Comparison of ENCODE assay signal across 18 mouse cellular contexts in the genomic region with DNA sequence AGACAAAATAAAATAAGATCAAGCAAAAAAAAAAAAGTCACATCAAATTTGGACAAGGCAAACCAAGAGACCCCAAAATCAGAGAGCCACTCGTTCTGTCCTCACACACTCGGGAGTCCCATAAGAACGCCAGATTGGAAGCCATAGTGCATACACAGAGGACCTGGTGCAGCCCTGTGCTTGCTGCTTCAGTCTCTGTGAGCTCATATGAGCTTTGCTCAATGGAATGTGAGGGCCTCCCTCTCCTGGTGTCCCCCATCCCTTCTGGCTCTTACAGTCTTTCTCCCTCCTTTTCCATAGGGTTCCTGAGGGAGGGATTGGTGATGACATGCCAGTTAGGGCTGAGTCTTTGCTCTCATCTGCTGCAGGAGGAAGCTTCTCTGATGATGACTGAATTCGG. TPM values are rescaled to one million over a fixed set of nuclear protein-coding genes. Genes with fewer than 3 reads are reported as not detected.
"Had no signal": no experiment of that assay in that cellular context is flagged by ENCODE, and none has a peak within 500 bp of the region (broad histone marks: within the 10 kb centered on the region; RNA-seq: fewer than 3 reads in every experiment).

No protein-coding gene starts in this region.

- H3K9ac ChIP-seq: limb, embryonic 12.5 days; liver, embryonic 12.5 days; liver, embryonic 15.5 days; midbrain, embryonic 12.5 days; midbrain, embryonic 15.5 days; neural tube, embryonic 12.5 days; neural tube, embryonic 15.5 days had no signal

- H3K9me3 ChIP-seq: limb, embryonic 12.5 days; liver, embryonic 12.5 days; liver, embryonic 15.5 days; midbrain, embryonic 12.5 days; midbrain, embryonic 15.5 days; neural tube, embryonic 12.5 days; neural tube, embryonic 15.5 days had no signal

- DNase-seq: kidney, adult 2 months; kidney, postnatal 25 days; liver; lung, adult 18-20 months; lung, postnatal 14 days; thymus, adult 18-20 months; thymus, postnatal 36 days had no signal

- H3K36me3 ChIP-seq: limb, embryonic 12.5 days; liver, embryonic 12.5 days; liver, embryonic 15.5 days; midbrain, embryonic 12.5 days; midbrain, embryonic 15.5 days had no signal

- H3K4me2 ChIP-seq: limb, embryonic 12.5 days; liver, embryonic 12.5 days; liver, embryonic 15.5 days; midbrain, embryonic 12.5 days; midbrain, embryonic 15.5 days; neural tube, embryonic 12.5 days; neural tube, embryonic 15.5 days had no signal

- H3K27me3 ChIP-seq: limb, embryonic 12.5 days; liver, embryonic 12.5 days; liver, embryonic 15.5 days; midbrain, embryonic 12.5 days; midbrain, embryonic 15.5 days; neural tube, embryonic 12.5 days; neural tube, embryonic 15.5 days had no signal

- H3K4me1 ChIP-seq: liver, embryonic 12.5 days; liver, embryonic 15.5 days had no signal

- H3K27ac ChIP-seq: kidney, postnatal 0 days; limb, embryonic 12.5 days; liver, embryonic 12.5 days; liver, embryonic 15.5 days; macrophage; midbrain, embryonic 12.5 days; midbrain, embryonic 15.5 days; neural tube, embryonic 12.5 days; neural tube, embryonic 15.5 days had no signal

- ATAC-seq: intestine, postnatal 0 days; liver, embryonic 12.5 days had no signal

- H3K4me3 ChIP-seq: limb, embryonic 12.5 days; liver, embryonic 12.5 days; liver, embryonic 15.5 days; midbrain, embryonic 12.5 days; midbrain, embryonic 15.5 days; neural tube, embryonic 12.5 days; neural tube, embryonic 15.5 days had no signal

RNA-seq across cellular contexts. Expression of gene Dclk1, which starts 27.6 kb away (rescaled TPM):
- total RNA-seq: megakaryocyte, adult 5-6 weeks had no signal
